Mouse (Mus musculus) ES-E14 (cell line): ENCODE data around the gene Tmod4. TPM values are rescaled to one million over a fixed set of nuclear protein-coding genes. Genes with fewer than 3 reads are reported as not detected.

Experiments
- DNase-seq: peaks from one replicate; pipeline ENCODE4 v3.0.0-alpha.2; 2013; ENCODE audit warnings: low read depth, low spot score
- H3K27ac ChIP-seq: 2 replicates; pipeline ENCODE4 v1.5.1; 2012; ENCODE audit warnings: low read depth, mild to moderate bottlenecking, low read length, moderate library complexity, mixed read lengths; ENCODE audit not compliant: poor library complexity, insufficient read depth, severe bottlenecking
- H3K36me3 ChIP-seq: 2 replicates; pipeline ENCODE4 v1.6.1; 2012; ENCODE audit warnings: mild to moderate bottlenecking, low read length, moderate library complexity, mixed read lengths; ENCODE audit not compliant: control insufficient read depth, poor library complexity, insufficient read depth, severe bottlenecking
- H3K4me1 ChIP-seq, 2 experiments: fragments of 150-350 bp in 1 of 2; sonication (generic) in 1 of 2; 2 replicates each; pipeline ENCODE4 v1.6.1; 2012; ENCODE audit warnings: low read length in 2 of 2, mild to moderate bottlenecking in 1 of 2, mixed read lengths in 1 of 2; ENCODE audit not compliant: control insufficient read depth in 2 of 2, insufficient read depth in 2 of 2, poor library complexity in 1 of 2
- H3K4me3 ChIP-seq, 2 experiments: fragments of 150-350 bp in 1 of 2; sonication (generic) in 1 of 2; 2 replicates each; pipeline ENCODE4 v1.5.1; 2012; ENCODE audit warnings: low read length in 2 of 2, low read depth in 1 of 2, mild to moderate bottlenecking in 1 of 2, mixed read lengths in 1 of 2; ENCODE audit not compliant: insufficient read depth in 1 of 2, poor library complexity in 1 of 2, severe bottlenecking in 1 of 2
- H3K9ac ChIP-seq: 2 replicates; pipeline ENCODE4 v1.6.1; 2012; ENCODE audit warnings: low read depth, mild to moderate bottlenecking, low read length, mixed read lengths; ENCODE audit not compliant: poor library complexity, insufficient read depth, severe bottlenecking
- H3K9me3 ChIP-seq: fragments of 150-350 bp; sonication (generic); 2 replicates; pipeline ENCODE4 v1.6.1; 2012; ENCODE audit warnings: low read depth, mild to moderate bottlenecking, low read length; ENCODE audit not compliant: control insufficient read depth, insufficient read depth
- CHD2 ChIP-seq: IDR thresholded peaks from 2 replicates; pipeline ENCODE4 v1.6.1; 2014; ENCODE audit warnings: mild to moderate bottlenecking, low read depth, low read length, inconsistent platforms
- HCFC1 ChIP-seq: IDR thresholded peaks from 2 replicates; pipeline ENCODE4 v1.6.1; 2012; ENCODE audit warnings: low read length, inconsistent platforms, borderline replicate concordance; ENCODE audit not compliant: insufficient read depth
- MAFK ChIP-seq: IDR thresholded peaks from 2 replicates; pipeline ENCODE4 v1.6.1; 2014; ENCODE audit warnings: mild to moderate bottlenecking, low read depth, low read length, inconsistent platforms; ENCODE audit not compliant: insufficient read depth
- ZC3H11A ChIP-seq: IDR thresholded peaks from 2 replicates; pipeline ENCODE4 v1.6.1; 2012; ENCODE audit warnings: low read depth, mild to moderate bottlenecking, inconsistent platforms, low read length, borderline replicate concordance
- ZNF384 ChIP-seq: IDR thresholded peaks from 2 replicates; pipeline ENCODE4 v1.6.1; 2012; ENCODE audit warnings: low read depth, low read length, inconsistent platforms
- in situ Hi-C, 2 experiments: fragments of 600-800 bp; cut with MboI; formaldehyde crosslinking; loops; one replicate each; pipeline ENCODE4 v1.15.1; 2025; ENCODE audit warnings: low sequenced_read_pairs in 2 of 2, inconsistent platforms in 1 of 2; ENCODE audit not compliant: unreplicated experiment in 2 of 2
- total RNA-seq: library from RNA; depleted of rRNA; stranded (reverse); fragments of 300-350 nt; gene quantifications from 2 replicates; pipeline ENCODE4 v1.2.3, GENCODE M21; 2012

Gene Tmod4
- total RNA-seq, 1 experiment, result 0.36 TPM

DNA sequence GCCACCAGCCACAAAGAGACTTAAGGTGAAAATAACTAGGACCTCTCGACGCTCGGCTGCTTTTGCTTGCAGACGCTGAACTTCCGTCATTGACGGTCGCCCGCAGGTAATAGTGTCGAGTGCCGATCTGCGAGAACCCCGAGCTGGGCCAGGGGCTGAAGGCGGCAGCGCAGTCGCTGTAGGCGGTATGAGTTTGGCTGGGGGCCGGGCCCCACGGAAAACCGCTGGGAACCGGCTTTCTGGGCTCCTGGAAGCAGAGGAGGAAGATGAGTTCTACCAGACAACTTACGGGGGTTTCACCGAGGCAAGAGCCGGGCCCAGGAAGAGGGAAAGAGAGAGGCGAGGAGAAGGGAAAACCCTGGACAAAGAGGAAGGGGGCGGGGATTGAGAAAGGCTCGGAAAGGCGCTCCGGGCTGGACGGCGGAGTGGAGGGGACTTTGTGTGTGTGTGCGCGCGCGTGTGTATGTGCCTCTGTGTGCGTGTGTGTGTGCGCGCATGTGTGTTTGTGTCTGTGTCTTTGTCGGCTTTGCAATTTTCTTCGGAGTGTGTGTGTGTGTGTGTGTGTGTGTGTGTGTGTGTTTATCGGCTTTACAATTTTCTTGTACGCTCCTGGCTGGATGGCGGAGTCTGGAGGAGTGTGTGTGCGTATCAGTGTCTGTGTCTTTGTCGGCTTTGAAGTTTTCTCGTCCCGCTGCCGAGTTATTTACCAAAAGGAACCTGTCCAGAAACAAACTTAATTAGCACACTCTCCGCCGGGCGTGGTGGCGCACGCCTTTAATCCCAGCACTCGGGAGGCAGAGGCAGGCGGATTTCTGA, 13.2 kb upstream of the Tmod4 start, which contains the start of gene Vps72:
Gene Vps72 (plus strand): TSS at position 112 of the 816 bp plus-strand sequence.
- Histone ChIP-seq H3K4me3 (peak within 1 kb of the TSS; percentile 95 to 96), H3K9me3 (no peaks in the 10 kb centered on the region), H3K36me3 (no peaks in the 10 kb centered on the region), H3K4me1 (peaks cover 0 to 3% of the 10 kb centered on the region in 2 experiments; a peak in 1 of 4 replicates), H3K27ac (peak within 1 kb of the TSS; percentile 81), H3K9ac (peak within 1 kb of the TSS; percentile 94)
- DNase-seq, result peak; percentile 79
- in situ Hi-C loops, result no loop called here
- TF ChIP-seq ZC3H11A (no peak), CHD2 (no peak), ZNF384 (0 out of 2 replicates have a peak, but pooled peaks have one; percentile 6), HCFC1 (peak; percentile 84; the same call in 1 of the 2 replicates), MAFK (no peak)

DNA sequence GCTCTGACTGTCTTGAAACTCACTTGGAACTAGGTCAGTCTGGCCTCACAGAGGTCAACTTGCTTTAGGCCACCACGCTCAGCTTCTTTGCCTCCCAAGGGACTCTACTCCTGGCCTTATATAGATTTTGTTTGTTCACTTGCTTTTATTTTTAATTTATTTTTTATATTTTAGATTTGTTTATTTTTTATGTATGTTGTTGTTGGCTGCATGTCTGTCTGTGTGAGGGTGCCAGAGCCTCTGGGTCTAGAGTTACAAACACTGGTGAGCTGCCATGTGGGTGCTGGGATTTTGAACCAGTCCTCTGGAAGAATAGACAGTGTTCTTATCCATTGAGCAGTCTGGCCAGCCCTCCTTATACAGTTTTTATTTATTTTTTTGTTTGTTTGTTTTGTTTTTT, 11.5 kb upstream of the Tmod4 start:
- H3K9ac ChIP-seq, result no peak overlapping the region
- H3K4me3 ChIP-seq, result no peak overlapping the region
- H3K27ac ChIP-seq, result no peak overlapping the region
- peaks cover 1% of the 10 kb centered on the region; the same call in 1 of the 2 replicates for H3K36me3 ChIP-seq
- H3K9me3 ChIP-seq, result no peaks in the 10 kb centered on the region
- peaks cover 0 to 3% of the 10 kb centered on the region in 2 experiments; a peak in 1 of 4 replicates for H3K4me1 ChIP-seq
- DNase-seq, result no peak
- TF ChIP-seq ZC3H11A, result no peak
- TF ChIP-seq CHD2, result no peak
- no peak for TF ChIP-seq HCFC1
- no peak for TF ChIP-seq MAFK
- TF ChIP-seq ZNF384, result no peak
- in situ Hi-C loops, result no loop called here

DNA sequence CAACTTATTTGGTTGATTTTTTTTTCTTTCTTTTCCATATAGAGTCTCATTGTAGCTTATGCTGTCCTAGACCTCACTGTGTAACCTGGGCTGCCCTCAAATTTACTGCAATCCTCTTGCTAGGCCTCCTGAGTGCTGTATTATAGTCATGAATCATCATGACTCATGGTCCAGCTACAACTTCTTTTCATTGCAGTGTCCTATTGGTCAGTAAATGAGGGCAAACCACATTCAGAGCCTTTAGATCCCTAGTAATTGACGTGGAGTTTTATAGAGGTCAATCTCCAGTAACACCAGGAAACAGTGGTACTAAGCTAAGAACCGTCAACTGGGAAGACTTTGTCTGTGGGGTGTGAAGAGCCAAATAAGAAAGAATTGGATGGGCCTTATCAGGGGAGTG, 6.5 kb upstream of the Tmod4 start:
- Histone ChIP-seq H3K9me3 (no peaks in the 10 kb centered on the region), H3K36me3 (peaks cover 31% of the 10 kb centered on the region), H3K4me1 (peaks cover 0 to 3% of the 10 kb centered on the region in 2 experiments; a peak in 1 of 4 replicates), H3K4me3 (no peak overlapping the region), H3K9ac (no peak overlapping the region), H3K27ac (no peak overlapping the region)
- TF ChIP-seq HCFC1 (no peak), ZNF384 (no peak), CHD2 (no peak), ZC3H11A (no peak), MAFK (no peak)
- DNase-seq, result no peak
- in situ Hi-C loops, result no loop called here

DNA sequence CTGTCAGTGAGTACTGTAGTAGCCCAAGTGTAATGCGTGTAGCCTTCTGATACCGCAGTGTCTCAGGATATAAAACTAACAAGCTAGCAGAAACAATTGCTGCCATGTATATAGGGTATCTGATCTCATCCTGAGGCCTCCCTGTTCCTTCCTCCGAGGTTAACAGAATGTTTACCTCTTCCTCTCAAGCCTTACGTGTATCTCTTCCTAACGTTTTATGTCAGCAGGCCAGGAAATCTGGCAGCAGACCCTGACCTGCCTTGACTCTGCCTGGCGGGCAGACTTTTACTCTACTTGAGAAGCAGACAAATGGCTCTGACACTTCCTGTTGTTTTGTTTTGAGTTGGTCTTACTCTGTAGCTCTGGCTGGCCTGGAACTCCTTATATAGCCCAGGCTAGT, 2.7 kb upstream of the Tmod4 start:
- Histone ChIP-seq H3K4me3 (no peak overlapping the region), H3K27ac (no peak overlapping the region), H3K9me3 (no peaks in the 10 kb centered on the region), H3K36me3 (peaks cover 31% of the 10 kb centered on the region), H3K9ac (no peak overlapping the region), H3K4me1 (peaks cover 0 to 3% of the 10 kb centered on the region in 2 experiments; a peak in 1 of 4 replicates)
- no peak for DNase-seq
- no peak for TF ChIP-seq HCFC1
- TF ChIP-seq ZNF384, result no peak
- no peak for TF ChIP-seq ZC3H11A
- no peak for TF ChIP-seq CHD2
- TF ChIP-seq MAFK, result no peak
- in situ Hi-C loops, result no loop called here
